ENCODE assay signal across 7 mouse cellular contexts in the genomic region with DNA sequence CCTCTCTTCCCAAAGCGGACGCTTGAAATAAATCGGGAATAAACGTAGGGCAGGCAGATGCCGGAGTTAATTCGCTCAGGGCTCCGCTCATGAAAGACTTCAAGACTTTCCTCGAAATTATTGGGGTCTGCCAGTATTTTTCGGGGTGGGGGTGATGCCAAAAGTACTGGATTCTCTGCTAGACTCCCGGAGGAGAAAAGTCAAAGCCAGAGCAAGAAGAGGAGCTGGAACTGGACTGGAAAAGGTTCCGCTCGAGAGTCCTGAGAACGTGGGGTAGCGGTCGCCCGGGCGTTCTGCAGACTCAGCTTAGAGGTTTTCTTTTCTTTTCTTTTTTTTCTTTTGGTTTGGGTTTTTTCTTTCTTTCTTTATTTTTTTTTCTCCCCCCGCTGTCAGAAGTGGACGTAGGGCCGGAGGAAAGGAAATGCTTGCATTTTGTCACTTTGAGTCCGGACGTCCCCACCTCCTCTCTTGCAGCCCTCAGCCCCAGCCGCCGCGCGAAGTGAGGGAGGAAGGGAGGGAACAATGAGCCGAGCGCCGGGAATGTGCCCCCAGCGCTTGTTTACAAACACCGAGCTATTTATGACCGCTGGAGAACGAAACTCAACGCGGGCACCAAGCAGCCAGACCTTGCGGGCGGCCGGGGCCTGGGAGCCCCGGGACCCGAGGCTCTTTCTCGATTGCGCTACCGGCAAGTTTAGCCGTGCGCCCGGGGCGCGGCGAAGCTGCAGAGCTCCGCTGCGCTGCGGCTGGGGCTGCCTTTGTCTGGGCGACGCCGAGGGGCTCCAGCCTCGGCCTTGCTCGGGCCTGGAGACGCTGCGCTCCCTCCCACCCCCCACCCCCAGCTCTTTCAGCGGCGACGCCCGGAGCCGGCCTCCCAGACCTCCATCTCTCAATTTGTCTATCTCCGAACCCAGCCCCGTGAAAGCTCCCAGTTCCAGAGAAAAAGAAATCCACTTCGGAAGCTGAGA. TPM values are rescaled to one million over a fixed set of nuclear protein-coding genes. Genes with fewer than 3 reads are reported as not detected.
DNase-seq lines count a peak whose midpoint lies in the region; ATAC-seq and TF ChIP-seq lines count a peak whose summit lies in the region.

No protein-coding gene starts in this region.

- H3K9ac ChIP-seq in kidney, embryonic 15.5 days: peak overlapping the region; percentile 73
- peak overlapping the region; percentile 100 for H3K9ac ChIP-seq in stomach, embryonic 16.5 days (ENCODE audit: low read length)

- H3K9me3 ChIP-seq in G1E (replicated peaks): no peaks in the 10 kb centered on the region
- no peaks in the 10 kb centered on the region for H3K9me3 ChIP-seq in kidney, embryonic 15.5 days (replicated peaks)
- no peaks in the 10 kb centered on the region for H3K9me3 ChIP-seq in stomach, embryonic 16.5 days (replicated peaks; ENCODE audit: control insufficient read depth, low read length)

- H3K4me2 ChIP-seq in kidney, embryonic 15.5 days: peak overlapping the region; percentile 76
- H3K4me2 ChIP-seq in stomach, embryonic 16.5 days (ENCODE audit: low read depth, low read length): peak overlapping the region; percentile 81

- peak overlapping the region; percentile 99 for H3K27ac ChIP-seq in kidney, embryonic 15.5 days
- H3K27ac ChIP-seq in stomach, embryonic 16.5 days (ENCODE audit: low read length): peak overlapping the region; percentile 95

- no peak for ATAC-seq in G1E (ENCODE audit: extremely low read depth, insufficient number of reproducible peaks, low FRiP score, poor library complexity, severe bottlenecking)
- peak; percentile 44; the same call in 1 of the 2 replicates for ATAC-seq in kidney, embryonic 15.5 days (replicated peaks; ENCODE audit: low FRiP score)
- peak; percentile 16; the same call in 1 of the 2 replicates for ATAC-seq in stomach, embryonic 16.5 days (ENCODE audit: insufficient read depth, low FRiP score)

- TF ChIP-seq CTCF in G1E (IDR thresholded peaks at IDR 0.05; ENCODE audit: low read depth, low read length): no peak

- H3K36me3 ChIP-seq in G1E (replicated peaks): no peaks in the 10 kb centered on the region
- no peaks in the 10 kb centered on the region for H3K36me3 ChIP-seq in kidney, embryonic 15.5 days
- H3K36me3 ChIP-seq in stomach, embryonic 16.5 days (ENCODE audit: control insufficient read depth, insufficient read depth, low read length): 0 out of 2 replicates have a peak, but pooled peaks cover 3% of the 10 kb centered on the region

- H3K27me3 ChIP-seq in G1E (ENCODE audit: insufficient read depth, low read length): peaks cover 58% of the 10 kb centered on the region
- no peaks in the 10 kb centered on the region for H3K27me3 ChIP-seq in kidney, embryonic 15.5 days
- H3K27me3 ChIP-seq in stomach, embryonic 16.5 days (ENCODE audit: control insufficient read depth, insufficient read depth, low read length): no peaks in the 10 kb centered on the region

- peak overlapping the region; percentile 69 for H3K4me3 ChIP-seq in G1E (ENCODE audit: low read depth, low read length)
- H3K4me3 ChIP-seq in kidney, embryonic 15.5 days (replicated peaks): peak overlapping the region; percentile 59
- H3K4me3 ChIP-seq in stomach, embryonic 16.5 days (replicated peaks; ENCODE audit: low read length): peak overlapping the region; percentile 88

- under 1% methylated on average over 66 of the region's 67 CpGs for WGBS in kidney, embryonic 15.5 days
- WGBS in stomach, embryonic 16.5 days: under 1% methylated on average over 67 of the region's 67 CpGs

- peaks cover 29% of the 10 kb centered on the region for H3K4me1 ChIP-seq in G1E (ENCODE audit: insufficient read depth, low read depth, low read length)
- H3K4me1 ChIP-seq in kidney, embryonic 15.5 days: peaks cover 28% of the 10 kb centered on the region
- peaks cover 15% of the 10 kb centered on the region for H3K4me1 ChIP-seq in stomach, embryonic 16.5 days (ENCODE audit: control insufficient read depth, insufficient read depth, low read length)

- peak; percentile 66 for DNase-seq in 416B (ENCODE audit: low read depth)
- DNase-seq in G1E (ENCODE audit: low spot score): peak; percentile 5
- DNase-seq in cerebellum, postnatal 36 days: peak; percentile 57 to 67
- DNase-seq in heart, adult 11 months: peak; percentile 96
- DNase-seq in lung, postnatal 14 days: peak; percentile 74

RNA-seq across cellular contexts. Expression of a gene that starts 0.7 kb away (rescaled TPM):
- total RNA-seq in G1E (2014; fragmentation: Nextera tagmentation): 0.53 and 0.98 TPM in 2 replicates
- 3.1 and 4.3 TPM in 2 replicates for total RNA-seq in G1E (2017)
- 0.41 and 0.64 TPM in 2 replicates for polyA plus RNA-seq in G1E (2012)
- 118 and 130 TPM in 2 replicates for polyA plus RNA-seq in kidney, embryonic 15.5 days (2015; fragmentation: Nextera tagmentation; extraction: Ambion mirVana)
- 143 and 153 TPM in 2 replicates for polyA plus RNA-seq in stomach, embryonic 16.5 days (2015; fragmentation: Nextera tagmentation; extraction: Ambion mirVana)

Comparison
In these comparisons a context has a peak if more than half of its experiments do, and no peak if none do; other contexts are left out.
1. DNase-seq: peak in every context shown above with its lines; median percentile 96 in heart, adult 11 months; 74 in lung, postnatal 14 days; 66 in 416B; 62 in cerebellum, postnatal 36 days; 5 in G1E.
2. RNA of a gene that starts 0.7 kb away (polyA plus RNA-seq): 143 to 153 TPM in stomach, embryonic 16.5 days and 118 to 130 TPM in kidney, embryonic 15.5 days; 0.41 to 0.64 TPM in G1E; every median in the first group is over 10 times any median in the second.
3. Peak in every context shown above with its lines, with median percentiles within 50 percentile points of each other: H3K4me3 ChIP-seq.